Mouse (Mus musculus) left cerebral cortex, postnatal 14 days (tissue): ENCODE results near the gene Hat1. TPM values are rescaled to one million over a fixed set of nuclear protein-coding genes. Genes with fewer than 3 reads are reported as not detected.

ENCODE experiments used
- total RNA-seq, 2 experiments: library from RNA; stranded (reverse); gene quantifications; 2 replicates each; pipeline ENCODE4 v1.2.3; 2021

Gene Hat1
- total RNA-seq, 2 experiments from 2014 or later: 15.6 to 19.1 TPM

Other genes with a start within 250 kb of the Hat1 start
- 100 to 1,000 TPM; 137 to 146 TPM for gene Dync1i2, start 177.3 kb upstream of the Hat1 start, total RNA-seq
- 100 to 1,000 TPM; 163 to 173 TPM for gene Slc25a12, start 21.2 kb upstream of the Hat1 start, total RNA-seq
- 10 to 100 TPM; 14.4 to 14.6 TPM for gene Metap1d, start 64.3 kb downstream of the Hat1 start, total RNA-seq
- 10 to 100 TPM; 20.7 to 24.2 TPM for gene Dlx1, start 139.2 kb downstream of the Hat1 start, total RNA-seq
- 1 to 10 TPM; 4.7 to 6.9 TPM for gene Dlx2, start 157.8 kb downstream of the Hat1 start, total RNA-seq